Mouse (Mus musculus) C2C12 (cell line): ENCODE measurements around the gene Irgc1. TPM values are rescaled to one million over a fixed set of nuclear protein-coding genes. Genes with fewer than 3 reads are reported as not detected.
A peak's percentile ranks its signal among the peaks of the same experiment; 100 is the strongest.

Experiments used
- H3K27me3 ChIP-seq: one replicate; pipeline ENCODE4 v1.6.1; 2011; ENCODE audit not compliant: control insufficient read depth, insufficient read depth, insufficient read length
- H3K36me3 ChIP-seq: one replicate; pipeline ENCODE4 v1.6.1; 2011; ENCODE audit not compliant: control insufficient read depth, insufficient read depth
- H3K4me3 ChIP-seq: one replicate; pipeline ENCODE4 v1.5.1; 2011; ENCODE audit warnings: mild to moderate bottlenecking, control low read depth; ENCODE audit not compliant: poor library complexity, insufficient read depth, severe bottlenecking
- H3K79me2 ChIP-seq: one replicate; pipeline ENCODE4 v1.6.1; 2011; ENCODE audit not compliant: control insufficient read depth, insufficient read depth
- H3K79me3 ChIP-seq: one replicate; pipeline ENCODE4 v1.6.1; 2011; ENCODE audit warnings: low read depth, control low read depth
- H3ac ChIP-seq: one replicate; pipeline ENCODE3; 2011; ENCODE audit warnings: low read depth; ENCODE audit not compliant: control insufficient read depth, insufficient read length
- CEBPB ChIP-seq: IDR thresholded peaks from one replicate; pipeline ENCODE4 v1.6.1; 2011; ENCODE audit warnings: low read depth, mild to moderate bottlenecking, control low read depth, moderate library complexity
- CTCF ChIP-seq: IDR thresholded peaks from one replicate; pipeline ENCODE4 v1.5.1; 2011; ENCODE audit not compliant: control insufficient read depth, insufficient read depth, insufficient read length
- FOSL1 ChIP-seq: IDR thresholded peaks from one replicate; pipeline ENCODE4 v1.8.0; 2011; ENCODE audit warnings: mild to moderate bottlenecking, low read length; ENCODE audit not compliant: poor library complexity, insufficient read depth, severe bottlenecking
- MAX ChIP-seq: IDR thresholded peaks from one replicate; pipeline ENCODE4 v1.6.1; 2011; ENCODE audit warnings: mild to moderate bottlenecking, control low read depth
- MYOD1 ChIP-seq: IDR thresholded peaks from one replicate; pipeline ENCODE4 v1.6.1; 2011; ENCODE audit warnings: low read depth; ENCODE audit not compliant: control insufficient read depth, insufficient read length
- MYOG ChIP-seq: IDR thresholded peaks from one replicate; pipeline ENCODE4 v1.6.1; 2011; ENCODE audit not compliant: control insufficient read depth, insufficient read length; ENCODE audit errors: extremely low read depth
- USF1 ChIP-seq: IDR thresholded peaks from one replicate; pipeline ENCODE4 v1.6.1; 2011; ENCODE audit warnings: low read depth, mild to moderate bottlenecking, control low read depth, moderate library complexity
- polyA plus RNA-seq: library from polyadenylated mRNA; unstranded; fragments of >200 nt; fragmentation: generic; extraction: Trizol; gene quantifications from one replicate; pipeline ENCODE4 v1.2.1, GENCODE M21; 2012; ENCODE audit warnings: missing spikeins

Gene Irgc1
- polyA plus RNA-seq, 1 experiment: 0.33 TPM

DNA sequence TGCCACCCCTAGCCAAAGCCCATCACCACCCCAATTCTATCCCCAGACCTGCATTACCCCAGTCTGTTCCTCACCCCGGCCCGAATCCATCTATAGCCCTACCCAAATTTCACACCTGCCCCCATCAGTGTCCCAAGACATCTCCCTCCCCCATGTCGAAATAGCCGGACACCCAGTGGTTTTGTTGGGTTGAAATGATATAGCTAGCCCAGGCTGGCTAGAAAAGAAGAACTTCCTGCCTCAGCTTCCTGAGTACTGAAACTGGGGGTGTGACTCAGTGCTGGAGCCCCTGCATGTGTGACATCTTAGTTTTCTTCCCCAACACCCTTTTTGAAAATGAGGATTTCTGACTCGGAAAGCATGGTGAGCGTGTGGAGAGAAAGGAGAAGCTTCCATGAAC, 14.7 kb upstream of the Irgc1 start:
- peaks cover 69% of the 10 kb centered on the region for H3K79me2 ChIP-seq
- no peak for TF ChIP-seq CTCF
- peaks cover 65% of the 10 kb centered on the region for H3K79me3 ChIP-seq
- H3K4me3 ChIP-seq: no peak overlapping the region
- H3K36me3 ChIP-seq: peaks cover 68% of the 10 kb centered on the region
- no peak overlapping the region for H3ac ChIP-seq
- no peaks in the 10 kb centered on the region for H3K27me3 ChIP-seq

GRCm38 (mm10) chr7:24462388-24463319, 10.6 kb upstream of the Irgc1 start, which contains the start of gene Plaur:
Gene Plaur (plus strand): TSS chr7:24462484.
- TF ChIP-seq USF1: peak; percentile 76
- TF ChIP-seq CEBPB: no peak
- TF ChIP-seq MYOG: no peak
- TF ChIP-seq MAX: peak; percentile 28
- no peak for TF ChIP-seq CTCF
- TF ChIP-seq MYOD1: no peak
- no peak for TF ChIP-seq FOSL1
- Histone ChIP-seq H3ac (peak within 1 kb of the TSS; percentile 73), H3K79me3 (peaks cover 50% of the 10 kb centered on the region), H3K79me2 (peaks cover 55% of the 10 kb centered on the region), H3K27me3 (no peaks in the 10 kb centered on the region), H3K36me3 (peaks cover 41% of the 10 kb centered on the region), H3K4me3 (peak within 1 kb of the TSS; percentile 69)

DNA sequence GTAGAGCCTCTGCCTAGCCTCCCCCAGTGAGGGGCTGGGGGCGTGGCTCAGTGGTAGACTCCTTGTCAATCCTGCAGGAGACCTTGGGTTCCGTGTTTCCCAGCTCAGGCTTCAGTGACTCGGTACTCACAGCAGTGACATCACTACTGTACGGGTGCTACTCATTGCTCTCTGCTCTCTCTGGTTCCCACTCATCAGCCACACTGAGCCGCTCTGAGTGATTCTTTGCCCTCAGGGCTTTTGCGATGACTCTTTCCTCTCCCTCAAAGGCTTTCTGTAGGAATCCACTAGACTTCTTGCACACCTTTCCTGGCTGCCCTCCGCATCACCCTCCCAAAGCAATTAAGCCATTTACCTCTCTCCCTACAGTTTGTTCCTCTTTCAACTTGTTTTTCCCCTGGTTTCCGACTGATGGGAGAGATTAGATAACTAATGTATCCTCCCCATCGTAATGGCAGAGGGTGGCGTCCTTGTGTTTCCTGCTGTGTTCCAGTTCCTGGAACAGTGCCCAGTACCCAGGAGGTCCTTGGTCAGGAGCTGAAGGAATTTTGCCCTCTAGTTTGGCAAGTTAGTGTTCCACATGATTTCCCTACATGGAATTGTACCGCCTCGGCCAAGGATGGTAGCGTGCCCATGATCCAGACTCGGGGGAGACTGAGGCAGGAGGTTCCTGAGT, 9.4 kb upstream of the Irgc1 start:
- Histone ChIP-seq H3K4me3 (no peak overlapping the region), H3K79me3 (peaks cover 42% of the 10 kb centered on the region), H3K79me2 (peaks cover 44% of the 10 kb centered on the region), H3K36me3 (peaks cover 29% of the 10 kb centered on the region), H3K27me3 (no peaks in the 10 kb centered on the region), H3ac (no peak overlapping the region)
- no peak for TF ChIP-seq MAX

DNA sequence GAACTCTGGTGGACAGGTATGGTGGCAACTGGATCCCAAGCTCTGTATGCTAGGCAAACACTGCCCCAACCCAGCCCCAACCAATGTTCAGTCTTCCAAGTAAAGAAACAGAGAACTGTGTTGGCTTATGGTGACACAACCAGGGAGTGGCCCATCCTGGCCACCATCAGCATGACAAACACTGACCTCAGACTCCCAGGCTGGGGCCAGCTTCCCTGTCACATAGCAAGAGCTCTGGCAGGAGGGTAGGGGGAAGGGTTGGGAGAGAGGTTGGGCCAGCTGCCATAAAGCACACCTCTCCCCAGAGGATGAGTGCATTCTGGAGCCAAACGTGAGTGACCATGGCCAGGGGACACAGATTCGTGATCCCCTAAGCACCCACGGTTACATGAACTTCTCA, 7.7 kb upstream of the Irgc1 start:
- Histone ChIP-seq H3ac (no peak overlapping the region), H3K27me3 (no peaks in the 10 kb centered on the region), H3K79me2 (peaks cover 27% of the 10 kb centered on the region), H3K79me3 (peaks cover 25% of the 10 kb centered on the region), H3K4me3 (no peak overlapping the region), H3K36me3 (peaks cover 12% of the 10 kb centered on the region)
- no peak for TF ChIP-seq MYOG
- TF ChIP-seq CTCF: no peak
- TF ChIP-seq CEBPB: peak; percentile 15
- TF ChIP-seq MAX: no peak
- TF ChIP-seq FOSL1: no peak
- TF ChIP-seq MYOD1: no peak
- no peak for TF ChIP-seq USF1

- peaks cover 21% of the 10 kb centered on the region for H3K79me3 ChIP-seq
- no peaks in the 10 kb centered on the region for H3K27me3 ChIP-seq
- H3K36me3 ChIP-seq: peaks cover 8% of the 10 kb centered on the region
- TF ChIP-seq MYOG (no peak), FOSL1 (no peak), MAX (no peak), CTCF (no peak), CEBPB (no peak), MYOD1 (no peak), USF1 (no peak)
- no peak overlapping the region for H3ac ChIP-seq
- peak overlapping the region; percentile 11 for H3K4me3 ChIP-seq
- H3K79me2 ChIP-seq: peaks cover 23% of the 10 kb centered on the region
Observed at GRCm38 (mm10) chr7:24459440-24459839, 7.3 kb upstream of the Irgc1 start.

DNA sequence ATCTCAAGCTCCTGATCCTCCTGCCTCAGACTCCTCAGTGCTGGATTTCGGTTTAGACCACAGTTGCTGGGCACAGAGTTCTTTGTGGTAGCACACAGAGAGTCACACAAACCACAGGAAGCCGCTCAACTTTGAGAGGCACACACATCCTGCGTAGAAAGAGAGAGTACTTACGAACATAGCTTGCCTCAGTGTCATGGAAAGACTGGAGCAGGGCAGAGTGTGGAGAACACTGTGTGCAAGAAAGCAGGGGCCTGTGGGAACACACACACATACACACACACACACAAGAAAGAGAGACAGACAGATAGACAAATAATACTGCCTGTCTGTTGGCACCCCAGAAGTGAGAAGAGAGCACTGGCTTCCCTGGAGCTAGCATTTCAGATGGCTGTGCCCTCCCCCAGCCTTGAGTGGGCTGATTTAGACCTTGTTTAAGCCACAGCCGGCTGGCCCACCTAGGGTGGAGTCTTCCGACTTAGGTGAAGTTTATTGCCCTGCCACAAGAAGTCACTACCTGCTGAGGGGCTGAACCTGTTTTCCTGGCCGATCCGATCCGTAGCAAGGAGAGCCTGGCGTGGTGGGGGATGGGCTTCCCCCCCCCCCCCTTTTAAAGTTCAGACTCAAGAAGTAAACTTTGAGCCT, 5.8 kb upstream of the Irgc1 start:
- H3K79me3 ChIP-seq: peaks cover 5% of the 10 kb centered on the region
- H3K36me3 ChIP-seq: no peaks in the 10 kb centered on the region
- peak overlapping the region; percentile 11 for H3K4me3 ChIP-seq
- peak overlapping the region; percentile 38 for H3ac ChIP-seq
- no peaks in the 10 kb centered on the region for H3K27me3 ChIP-seq
- peaks cover 7% of the 10 kb centered on the region for H3K79me2 ChIP-seq
- TF ChIP-seq MYOG (no peak), CEBPB (no peak), MAX (no peak), FOSL1 (no peak), USF1 (no peak), MYOD1 (no peak), CTCF (no peak)
